Mouse (Mus musculus) hindbrain, postnatal 0 days (tissue): Measurements from ENCODE around the gene Misp. TPM values are rescaled to one million over a fixed set of nuclear protein-coding genes. Genes with fewer than 3 reads are reported as not detected.

Experiments
- ATAC-seq: fragments of 200-750 bp; cut with Nextera tagmentation; 2 replicates; pipeline ENCODE4 v1.8.0; 2017; ENCODE audit warnings: mild to moderate bottlenecking, moderate TSS enrichment, moderate library complexity
- DNase-seq: peaks from one replicate; pipeline ENCODE4 v3.0.0-alpha.2; 2015; ENCODE audit warnings: low spot score
- H3K27ac ChIP-seq: fragments of 300-500 bp; sonication (generic); 2 replicates; pipeline ENCODE4 v1.5.1; 2014; ENCODE audit warnings: mild to moderate bottlenecking
- H3K27me3 ChIP-seq: fragments of 300-500 bp; sonication (generic); 2 replicates; pipeline ENCODE4 v1.6.1; 2014; ENCODE audit warnings: low read length, mixed read lengths; ENCODE audit not compliant: insufficient read depth
- H3K36me3 ChIP-seq: fragments of 300-500 bp; sonication (generic); 2 replicates; pipeline ENCODE4 v1.6.1; 2014; ENCODE audit warnings: low read length, mixed read lengths; ENCODE audit not compliant: insufficient read depth
- H3K4me1 ChIP-seq: fragments of 300-500 bp; sonication (generic); 2 replicates; pipeline ENCODE4 v1.6.1; 2014; ENCODE audit warnings: antibody characterized with exemption, low read length, mixed read lengths; ENCODE audit not compliant: insufficient read depth
- H3K4me2 ChIP-seq: fragments of 300-500 bp; sonication (generic); 2 replicates; pipeline ENCODE4 v1.6.1; 2014; ENCODE audit warnings: low read depth, mild to moderate bottlenecking, low read length, moderate library complexity, mixed read lengths
- H3K4me3 ChIP-seq: fragments of 300-500 bp; sonication (generic); 2 replicates; pipeline ENCODE4 v1.5.1; 2014; ENCODE audit warnings: low read length
- H3K9ac ChIP-seq: fragments of 300-500 bp; sonication (generic); replicated peaks from 2 replicates; pipeline ENCODE4 v1.6.1; 2014; ENCODE audit warnings: mild to moderate bottlenecking, low read length, moderate library complexity, mixed read lengths
- H3K9me3 ChIP-seq: fragments of 300-500 bp; sonication (generic); 2 replicates; pipeline ENCODE4 v1.6.1; 2016; ENCODE audit warnings: low read length, mixed read lengths
- CTCF ChIP-seq: IDR thresholded peaks from 2 replicates; pipeline ENCODE4 v1.5.1; 2016; ENCODE audit warnings: antibody characterized with exemption, control low read depth, low read depth
- WGBS: fragments of 180-500 bp; shearing (Covaris S2); extraction: QIAGEN DNeasy Blood & Tissue Kit; methylation state at CpG from one replicate; pipeline ENCODE4 v1.1.7; 2014; 5-methylcytosine and 5-hydroxymethylcytosine counted together
- polyA plus RNA-seq: library from polyadenylated mRNA; unstranded; fragments of >200 nt; fragmentation: Nextera tagmentation; extraction: Ambion mirVana; gene quantifications from 2 replicates; pipeline ENCODE4 v1.2.1, GENCODE M21; 2015
- total RNA-seq: library from RNA; depleted of rRNA; stranded (reverse); fragments of >200 nt; gene quantifications from 2 replicates; pipeline ENCODE4 v1.2.3, GENCODE M21; 2014

Gene Misp
- total and polyA plus RNA-seq, 2 experiments from 2014 or later, result 0.05 to 0.33 TPM

DNA sequence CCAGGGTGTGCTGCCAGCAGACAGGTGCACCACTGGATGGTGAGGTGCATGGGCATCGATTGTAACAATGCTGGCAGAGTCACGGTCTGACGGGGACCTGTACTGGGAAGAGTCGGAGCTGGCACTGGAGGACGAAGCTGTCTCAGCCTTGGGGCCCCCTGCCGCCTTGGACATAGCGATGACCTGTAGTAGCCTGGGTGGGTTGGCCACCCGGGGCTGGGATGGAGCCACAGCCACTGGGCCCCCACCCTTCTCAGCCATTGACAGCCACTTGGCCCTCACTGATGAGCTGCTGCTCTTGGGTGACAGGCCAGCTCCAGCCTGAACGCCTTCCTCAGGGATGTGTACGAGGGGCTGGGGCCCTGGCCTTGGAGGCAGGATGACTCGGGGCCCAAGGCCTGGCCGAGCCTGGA is 44.4 kb downstream of the Misp start:
- ATAC-seq, result 0 out of 2 replicates have a peak, but pooled peaks have one; percentile 4

DNA sequence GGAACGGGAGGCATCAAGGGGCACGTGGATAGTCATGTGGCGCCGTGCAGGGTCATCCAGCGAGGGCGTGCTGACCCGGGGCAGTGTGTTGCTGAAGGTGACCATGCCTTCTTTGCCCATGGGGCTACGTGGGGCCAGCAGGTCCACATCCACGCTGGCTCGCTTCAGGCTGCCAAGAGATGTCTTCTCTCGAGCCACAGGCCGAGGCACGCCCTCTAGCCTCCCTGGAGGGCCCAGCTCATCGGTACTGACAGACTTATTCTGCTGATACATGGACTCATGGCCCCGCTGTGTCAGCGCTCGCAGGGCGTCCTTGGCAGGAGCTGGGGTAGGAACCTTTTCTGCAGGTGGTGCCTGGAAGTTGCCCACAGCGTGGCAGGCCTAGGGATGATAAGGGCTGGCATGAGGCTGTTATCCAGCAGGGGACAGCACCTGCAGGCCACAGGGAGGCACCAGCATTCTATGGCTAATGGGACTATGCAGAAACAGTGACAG is 45.1 kb downstream of the Misp start:
- no peak overlapping the region for H3K4me2 ChIP-seq
- no peaks in the 10 kb centered on the region for H3K4me1 ChIP-seq
- ATAC-seq (no peak), DNase-seq (no peak)
- H3K27me3 ChIP-seq, result no peaks in the 10 kb centered on the region
- peaks cover 48% of the 10 kb centered on the region for H3K36me3 ChIP-seq
- H3K9ac ChIP-seq, result no peak overlapping the region
- peak overlapping the region; percentile 57 for H3K27ac ChIP-seq
- H3K9me3 ChIP-seq, result no peaks in the 10 kb centered on the region
- no peak overlapping the region for H3K4me3 ChIP-seq
- peak; percentile 59 for TF ChIP-seq CTCF
- 63% methylated on average over 19 of the region's 19 CpGs for WGBS

More for the DNA sequence above, 44.4 kb downstream of the Misp start:
- Histone ChIP-seq H3K4me1 (no peaks in the 10 kb centered on the region), H3K27me3 (no peaks in the 10 kb centered on the region), H3K4me3 (no peak overlapping the region), H3K36me3 (peaks cover 54% of the 10 kb centered on the region), H3K4me2 (no peak overlapping the region), H3K9me3 (no peaks in the 10 kb centered on the region), H3K27ac (peak overlapping the region; percentile 57), H3K9ac (peak overlapping the region; percentile 18; the same call in 1 of the 2 replicates)
- TF ChIP-seq CTCF, result no peak
- DNase-seq, result no peak
- 53% methylated on average over 12 of the region's 12 CpGs for WGBS

DNA sequence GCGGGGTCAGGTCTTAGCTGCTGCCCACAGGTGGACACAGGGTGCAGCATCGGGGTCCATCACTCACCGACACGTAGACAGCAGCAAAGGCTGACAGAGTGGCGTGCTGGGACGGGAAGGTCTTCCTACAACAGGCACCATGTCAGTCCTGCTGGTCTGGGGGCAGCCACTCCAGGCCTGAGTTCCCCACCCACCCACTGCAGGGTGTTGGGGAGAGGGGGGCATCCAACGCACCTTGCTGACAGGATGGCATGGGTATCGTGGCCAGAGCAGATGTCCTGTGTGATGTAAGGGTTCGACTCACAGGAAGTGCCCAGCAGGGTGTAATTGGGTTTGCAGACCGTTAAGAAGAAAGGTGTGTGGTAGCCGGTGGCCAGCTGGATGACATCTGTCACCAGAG is 45.8 kb downstream of the Misp start:
- Histone ChIP-seq H3K4me3 (no peak overlapping the region), H3K36me3 (peaks cover 41% of the 10 kb centered on the region), H3K9me3 (no peaks in the 10 kb centered on the region), H3K9ac (no peak overlapping the region), H3K4me1 (no peaks in the 10 kb centered on the region), H3K27ac (no peak overlapping the region), H3K4me2 (no peak overlapping the region), H3K27me3 (no peaks in the 10 kb centered on the region)
- 75% methylated on average over 11 of the region's 11 CpGs for WGBS
- no peak for TF ChIP-seq CTCF
- no peak for DNase-seq
- no peak for ATAC-seq

DNA sequence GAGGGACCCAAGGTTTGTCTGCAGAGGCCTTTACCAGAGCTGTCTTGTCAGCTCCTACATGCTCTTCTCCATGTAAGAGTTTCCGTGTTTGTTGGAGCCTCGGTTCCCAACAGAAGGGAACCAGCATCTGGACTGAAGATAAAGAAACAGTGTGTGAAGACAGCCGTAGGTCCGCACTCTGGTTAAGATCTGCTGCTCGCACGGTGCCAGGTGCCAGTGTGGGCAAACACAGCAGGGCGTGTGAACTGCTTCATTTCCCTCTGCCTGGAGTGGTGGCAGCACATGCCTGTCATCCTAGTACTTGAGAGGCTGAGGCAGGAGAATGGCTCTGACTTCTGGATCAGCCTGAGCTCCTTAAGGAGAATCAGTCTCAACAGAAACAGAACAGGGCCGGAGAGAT is 51.1 kb downstream of the Misp start:
- no peak overlapping the region for H3K27ac ChIP-seq
- H3K4me3 ChIP-seq, result no peak overlapping the region; the same call in 1 of the 2 replicates
- peak overlapping the region; percentile 85 for H3K4me2 ChIP-seq
- no peaks in the 10 kb centered on the region for H3K9me3 ChIP-seq
- ATAC-seq (no peak), DNase-seq (no peak)
- TF ChIP-seq CTCF, result no peak
- H3K36me3 ChIP-seq, result 0 out of 2 replicates have a peak, but pooled peaks cover 4% of the 10 kb centered on the region
- no peak overlapping the region for H3K9ac ChIP-seq
- peaks cover 6% of the 10 kb centered on the region; the same call in 1 of the 2 replicates for H3K4me1 ChIP-seq
- 75% methylated on average over 8 of the region's 8 CpGs for WGBS
- no peaks in the 10 kb centered on the region for H3K27me3 ChIP-seq

DNA sequence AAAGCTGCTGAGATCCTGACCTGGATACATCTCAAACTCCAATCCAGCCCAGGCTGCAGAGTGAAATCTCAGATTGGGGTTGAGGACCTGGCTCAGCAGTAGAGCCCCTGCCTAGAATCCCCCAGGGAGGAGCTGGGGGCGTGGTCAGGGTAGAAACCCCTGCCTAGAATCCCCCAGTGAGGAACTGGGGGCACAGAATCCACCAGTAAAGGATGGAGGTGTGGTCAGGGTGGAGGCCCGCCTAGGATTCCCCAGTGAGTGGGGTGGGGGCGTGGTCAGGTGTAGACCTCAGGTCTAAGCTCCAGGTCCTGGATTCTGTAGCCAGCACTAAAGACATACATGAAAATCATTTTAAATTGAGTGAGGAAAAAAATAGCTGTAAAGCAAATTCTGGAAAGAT is 52.1 kb downstream of the Misp start:
- ATAC-seq, result no peak
- peak overlapping the region; percentile 59 for H3K4me3 ChIP-seq
- no peak for DNase-seq
- H3K9ac ChIP-seq, result peak overlapping the region; percentile 87
- H3K4me1 ChIP-seq, result peaks cover 6% of the 10 kb centered on the region; the same call in 1 of the 2 replicates
- no peaks in the 10 kb centered on the region for H3K9me3 ChIP-seq
- whole genome bisulfite sequencing, result 37% methylated on average over 3 of the region's 3 CpGs
- no peaks in the 10 kb centered on the region for H3K27me3 ChIP-seq
- H3K27ac ChIP-seq, result peak overlapping the region; percentile 94
- H3K4me2 ChIP-seq, result peak overlapping the region; percentile 85
- TF ChIP-seq CTCF, result no peak
- H3K36me3 ChIP-seq, result 0 out of 2 replicates have a peak, but pooled peaks cover 4% of the 10 kb centered on the region

DNA sequence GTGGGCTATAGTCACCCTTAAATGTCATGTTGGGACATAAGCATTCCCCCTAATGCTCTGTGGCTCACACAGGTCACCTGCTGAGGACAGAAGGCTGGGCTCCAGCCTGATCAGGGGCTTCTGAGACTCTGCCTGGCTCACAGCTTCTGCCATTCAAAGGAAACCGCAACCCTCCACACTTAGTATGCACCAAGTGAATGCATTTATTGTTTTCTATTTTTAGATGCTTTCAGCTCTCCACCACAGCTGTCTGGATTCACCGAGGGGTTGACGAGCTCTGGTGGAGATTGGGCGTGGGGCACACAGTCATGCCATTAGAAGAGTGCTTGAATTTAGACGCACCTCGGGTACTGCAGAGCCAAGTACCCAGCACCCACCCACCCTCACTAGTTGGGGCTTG is 52.5 kb downstream of the Misp start:
- Histone ChIP-seq H3K27ac (peak overlapping the region; percentile 94), H3K27me3 (no peaks in the 10 kb centered on the region), H3K9me3 (no peaks in the 10 kb centered on the region), H3K4me2 (peak overlapping the region; percentile 85), H3K4me3 (peak overlapping the region; percentile 59), H3K9ac (peak overlapping the region; percentile 87), H3K4me1 (peaks cover 6% of the 10 kb centered on the region; the same call in 1 of the 2 replicates), H3K36me3 (0 out of 2 replicates have a peak, but pooled peaks cover 4% of the 10 kb centered on the region)
- 2% methylated on average over 6 of the region's 6 CpGs for WGBS
- DNase-seq, result peak; percentile 50
- no peak for TF ChIP-seq CTCF
- 0 out of 2 replicates have a peak, but pooled peaks have one; percentile 14 for ATAC-seq

DNA sequence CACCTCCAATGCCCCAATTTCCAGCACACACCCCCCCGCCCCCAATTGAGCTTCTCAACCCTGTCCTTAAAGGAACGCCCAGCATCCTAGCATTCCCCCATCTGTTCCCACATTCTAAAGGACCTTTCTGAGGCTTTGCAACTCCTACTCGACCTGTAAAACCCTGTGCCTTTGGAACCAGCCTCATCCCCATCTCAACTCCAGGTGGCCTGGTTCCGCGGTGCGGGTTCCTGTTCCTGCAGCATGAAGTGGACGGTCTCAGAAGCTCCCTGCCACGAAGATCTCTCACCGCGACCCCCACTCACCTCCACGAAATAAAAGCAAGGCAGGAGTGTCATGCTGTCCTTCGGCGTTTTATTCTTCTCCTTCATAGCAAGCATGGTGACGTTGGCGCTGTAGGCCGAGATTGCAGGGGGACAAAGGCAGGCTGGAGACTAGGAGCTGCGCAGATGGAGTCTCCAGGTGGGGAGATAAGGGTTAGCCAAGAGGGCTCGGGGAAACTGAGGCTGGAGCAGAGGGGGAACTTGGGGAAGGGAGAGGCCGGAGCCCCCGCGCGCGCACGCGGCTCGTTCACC is 53.0 kb downstream of the Misp start:
- DNase-seq (peak; percentile 32), ATAC-seq (no peak; the same call in 1 of the 2 replicates)
- no peak for TF ChIP-seq CTCF
- peak overlapping the region; percentile 85 for H3K4me2 ChIP-seq
- H3K27me3 ChIP-seq, result no peaks in the 10 kb centered on the region
- peak overlapping the region; percentile 87 for H3K9ac ChIP-seq
- WGBS, result under 1% methylated on average over 24 of the region's 26 CpGs
- peaks cover 6% of the 10 kb centered on the region; the same call in 1 of the 2 replicates for H3K4me1 ChIP-seq
- H3K27ac ChIP-seq, result peak overlapping the region; percentile 94
- H3K36me3 ChIP-seq, result 0 out of 2 replicates have a peak, but pooled peaks cover 4% of the 10 kb centered on the region
- no peaks in the 10 kb centered on the region for H3K9me3 ChIP-seq
- H3K4me3 ChIP-seq, result peak overlapping the region; percentile 59
